Mouse (Mus musculus) forebrain, embryonic 10.5 days (tissue): ENCODE results near the gene Gm21761. TPM values are rescaled to one million over a fixed set of nuclear protein-coding genes. Genes with fewer than 3 reads are reported as not detected.
"Not testable (repeated sequence)": the region's sequence is repeated elsewhere in the genome, so short reads cannot be mapped to it uniquely, and the experiment has no call there.

ENCODE experiments used
- DNase-seq: peaks from one replicate; pipeline ENCODE4 v3.0.0-alpha.2; 2017; ENCODE audit warnings: low spot score; ENCODE audit errors: extremely low spot score
- H3K27ac ChIP-seq: fragments of 300-500 bp; sonication (generic); 2 replicates; pipeline ENCODE4 v1.5.1; 2016; ENCODE audit warnings: mild to moderate bottlenecking
- H3K27me3 ChIP-seq: fragments of 300-500 bp; sonication (generic); 2 replicates; pipeline ENCODE4 v1.6.1; 2016; ENCODE audit warnings: mild to moderate bottlenecking; ENCODE audit not compliant: poor library complexity, severe bottlenecking
- H3K36me3 ChIP-seq: fragments of 300-500 bp; sonication (generic); replicated peaks from 2 replicates; pipeline ENCODE4 v1.6.1; 2016; ENCODE audit warnings: mild to moderate bottlenecking, moderate library complexity
- H3K4me1 ChIP-seq: fragments of 300-500 bp; sonication (generic); 2 replicates; pipeline ENCODE4 v1.6.1; 2016
- H3K4me3 ChIP-seq: fragments of 300-500 bp; sonication (generic); 2 replicates; pipeline ENCODE4 v1.5.1; 2016; ENCODE audit warnings: mild to moderate bottlenecking, moderate library complexity
- H3K9me3 ChIP-seq: fragments of 300-500 bp; sonication (generic); 2 replicates; pipeline ENCODE4 v1.6.1; 2016; ENCODE audit warnings: mild to moderate bottlenecking, moderate library complexity
- whole genome bisulfite sequencing: fragments of 180-500 bp; shearing (Covaris S2); methylation state at CpG from one replicate; pipeline ENCODE4 v1.1.7; 2016; 5-methylcytosine and 5-hydroxymethylcytosine counted together
- polyA plus RNA-seq: library from polyadenylated mRNA; unstranded; fragments of >200 nt; fragmentation: Nextera tagmentation; extraction: Ambion mirVana; gene quantifications from 2 replicates; pipeline ENCODE4 v1.2.1, GENCODE M21; 2016

Gene Gm21761
- polyA plus RNA-seq, 1 experiment from 2014 or later, result not detected

DNA sequence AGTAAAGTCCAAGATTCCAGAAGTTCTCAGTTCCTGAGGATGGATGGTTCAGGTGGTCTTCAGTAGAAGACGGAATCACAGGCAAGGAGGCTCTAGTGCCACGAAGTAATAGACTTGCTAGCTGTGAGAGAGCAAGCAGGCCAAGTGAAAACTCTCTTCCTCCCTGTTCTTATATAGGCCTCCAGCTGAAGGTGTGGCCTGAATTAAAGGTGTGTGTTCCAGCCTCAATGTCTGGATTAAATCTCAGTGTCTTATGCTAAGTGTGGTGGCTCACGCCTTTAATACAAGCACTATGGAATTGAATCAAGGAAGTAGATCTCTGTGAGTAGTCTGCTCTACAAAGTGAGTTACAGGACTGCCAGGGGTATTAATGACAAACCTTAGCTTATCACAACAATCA, 34.4 kb downstream of the Gm21761 start, which contains the start of gene Tcstv1:
Tcstv1 (minus strand) TSS at position 101 of the 400 bp plus-strand sequence.
- not testable (repeated sequence) for H3K4me3 ChIP-seq, H3K27me3 ChIP-seq, H3K36me3 ChIP-seq, H3K27ac ChIP-seq, H3K9me3 ChIP-seq, DNase-seq, H3K4me1 ChIP-seq
- 87% methylated on average over 3 of the region's 3 CpGs for WGBS

DNA sequence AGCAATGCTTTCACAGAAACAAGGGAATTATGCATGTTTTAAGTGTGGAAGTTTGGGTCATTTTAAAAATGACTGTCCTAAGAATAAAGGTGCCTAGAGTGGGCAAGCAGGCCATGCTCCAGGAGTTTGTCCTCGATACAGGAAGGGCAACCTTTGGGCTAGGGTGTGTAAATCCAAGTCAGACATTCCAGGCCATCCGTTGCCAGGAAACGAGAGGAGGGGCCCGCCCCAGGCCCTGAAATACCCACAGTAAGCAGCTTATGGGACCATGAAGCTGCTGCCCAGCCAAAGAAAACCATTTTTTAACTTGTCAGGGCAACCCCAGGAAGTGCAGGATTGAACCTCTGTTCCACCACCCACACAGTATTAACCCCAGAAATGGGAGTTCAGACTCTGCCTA, 42.2 kb downstream of the Gm21761 start:
- peak; percentile 31 for DNase-seq
- not testable (repeated sequence) for H3K36me3 ChIP-seq, H3K27me3 ChIP-seq, H3K4me3 ChIP-seq, H3K4me1 ChIP-seq, H3K9me3 ChIP-seq, H3K27ac ChIP-seq
- 46% methylated on average over 4 of the region's 4 CpGs for WGBS

DNA sequence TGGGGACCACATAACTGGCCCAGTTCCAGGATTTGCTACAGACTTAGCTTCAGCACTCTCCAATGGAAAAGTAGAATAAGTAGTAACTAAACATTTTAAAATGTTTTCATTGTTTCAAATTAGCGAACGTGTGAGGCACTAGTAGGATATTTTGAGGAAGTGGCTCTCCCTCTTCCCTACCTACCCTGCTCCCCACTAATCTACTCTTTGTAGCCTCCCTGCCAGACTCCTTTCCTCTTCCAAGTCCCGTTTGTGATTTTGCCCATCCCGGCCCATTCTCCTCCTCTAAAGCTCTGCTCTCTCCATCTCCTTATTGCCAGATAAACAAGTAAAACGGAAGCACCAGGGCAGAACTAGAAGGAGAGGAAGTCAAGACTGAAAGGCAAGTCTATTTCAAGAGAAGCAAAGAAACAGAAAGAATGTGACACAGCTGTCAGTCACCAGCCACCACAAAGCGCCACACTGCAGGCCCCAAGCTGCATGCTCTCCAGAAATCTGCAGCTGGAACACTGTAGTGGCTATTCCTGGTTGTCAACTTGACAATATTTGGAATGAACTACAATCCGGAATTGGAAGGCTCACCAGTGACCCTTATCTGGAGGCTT, 64.6 kb downstream of the Gm21761 start:
- H3K4me1 ChIP-seq, DNase-seq, H3K9me3 ChIP-seq, H3K4me3 ChIP-seq, H3K36me3 ChIP-seq, H3K27ac ChIP-seq, H3K27me3 ChIP-seq: not testable (repeated sequence)
- WGBS, result 81% methylated on average over 6 of the region's 7 CpGs

DNA sequence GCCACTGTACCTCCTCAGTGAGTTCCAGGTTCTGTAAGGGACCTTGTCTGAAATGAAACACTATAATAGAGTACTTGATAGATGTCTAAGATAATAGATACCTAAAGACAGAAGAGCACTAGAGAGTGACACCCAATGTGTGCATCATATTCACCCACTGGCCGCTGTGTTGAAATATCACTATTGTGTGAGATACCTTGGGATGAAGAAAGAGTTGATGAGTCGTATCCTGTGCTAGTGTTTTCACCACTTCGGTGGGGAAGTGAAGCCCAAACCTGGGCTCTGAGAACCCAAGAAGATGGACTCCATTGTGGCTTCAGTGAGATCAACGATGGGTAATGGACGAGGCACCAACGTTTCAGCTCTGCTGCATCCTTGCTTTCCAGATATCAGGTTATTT, 66.7 kb downstream of the Gm21761 start:
- not testable (repeated sequence) for H3K27me3 ChIP-seq, H3K27ac ChIP-seq, DNase-seq, H3K9me3 ChIP-seq, H3K36me3 ChIP-seq, H3K4me1 ChIP-seq, H3K4me3 ChIP-seq
- WGBS, result no CpG with 5 or more reads among the region's 6 CpGs

Other genes starting within 250 kb of the Gm21761 start
- gene Hmgcs1, start 238.9 kb downstream of the Gm21761 start, polyA plus RNA-seq, result 340 and 341 TPM in 2 replicates
- 3.3 and 3.5 TPM in 2 replicates for gene Nim1k, start 173.4 kb downstream of the Gm21761 start, polyA plus RNA-seq
- 42.7 and 44.4 TPM in 2 replicates for gene Zfp131, start 138.4 kb downstream of the Gm21761 start, polyA plus RNA-seq
- not detected in 2 replicates for gene AF067063, start 99.1 kb downstream of the Gm21761 start, polyA plus RNA-seq
- gene D13Ertd608e, start 93.3 kb downstream of the Gm21761 start, polyA plus RNA-seq, result not detected in 2 replicates
- gene Tcstv1, start 34.5 kb downstream of the Gm21761 start, polyA plus RNA-seq, result not detected in 2 replicates
- not detected in 2 replicates for gene B020031M17Rik, start 21.5 kb upstream of the Gm21761 start, polyA plus RNA-seq
- gene Gm36079, start 97.7 kb upstream of the Gm21761 start, polyA plus RNA-seq, result not detected in 2 replicates
- gene Gm21188, start 122.9 kb upstream of the Gm21761 start, polyA plus RNA-seq, result not detected in 2 replicates
- gene Gm20767, start 211.0 kb upstream of the Gm21761 start, polyA plus RNA-seq, result not detected in 2 replicates
- not detected in 2 replicates for gene Gm21818, start 243.2 kb upstream of the Gm21761 start, polyA plus RNA-seq